Mouse (Mus musculus) gastrocnemius, postnatal 10 days (tissue): ENCODE measurements around the gene Ppp1r35. TPM values are rescaled to one million over a fixed set of nuclear protein-coding genes. Genes with fewer than 3 reads are reported as not detected.

Experiments used
- DNase-seq: peaks from one replicate; pipeline ENCODE4 v3.0.0; 2021; ENCODE audit warnings: mixed read lengths
- total RNA-seq, 2 experiments: library from RNA; stranded (reverse); gene quantifications; 2 replicates each; pipeline ENCODE4 v1.2.3; 2021

Ppp1r35 gene
- total RNA-seq, 2 experiments from 2014 or later, result 9.8 to 13.5 TPM

GRCm38 (mm10) chr5:137826421-137826820 is 47.8 kb downstream of the Ppp1r35 start:
- DNase-seq, result no peak

GRCm38 (mm10) chr5:137828694-137829093 is 50.0 kb downstream of the Ppp1r35 start:
- DNase-seq, result no peak

Other genes with a start within 250 kb of the Ppp1r35 start
- gene Epo, start 245.6 kb upstream of the Ppp1r35 start, total RNA-seq, result not detected
- gene Gnb2, start 245.3 kb upstream of the Ppp1r35 start, total RNA-seq, result 100 to 1,000 TPM; 301 to 324 TPM
- gene Actl6b, start 225.3 kb upstream of the Ppp1r35 start, total RNA-seq, result under 1 TPM in 1 of 2 experiments, not detected in 1; 0.16 TPM
- gene Tfr2, start 209.0 kb upstream of the Ppp1r35 start, total RNA-seq, result under 1 TPM in 1 of 2 experiments, not detected in 1; 0.56 TPM
- 10 to 100 TPM; 16.5 to 29.5 TPM for gene Mospd3, start 177.8 kb upstream of the Ppp1r35 start, total RNA-seq
- 100 to 1,000 TPM; 292 to 390 TPM for gene Pcolce, start 165.1 kb upstream of the Ppp1r35 start, total RNA-seq
- under 1 TPM; 0.33 to 0.70 TPM for gene Fbxo24, start 149.8 kb upstream of the Ppp1r35 start, total RNA-seq
- gene Lrch4, start 149.7 kb upstream of the Ppp1r35 start, total RNA-seq, result 10 to 100 TPM; 15.9 to 17.7 TPM
- 1 to 10 TPM; 4.1 to 7.7 TPM for gene Gm20605, start 149.7 kb upstream of the Ppp1r35 start, total RNA-seq
- gene Sap25, start 137.5 kb upstream of the Ppp1r35 start, total RNA-seq, result 1 to 10 TPM; 2.1 to 4.0 TPM
- under 1 TPM; 0.42 to 0.61 TPM for gene Irs3, start 133.1 kb upstream of the Ppp1r35 start, total RNA-seq
- 1 to 10 TPM; 4.3 to 5.9 TPM for gene Agfg2, start 94.1 kb upstream of the Ppp1r35 start, total RNA-seq
- under 1 TPM; 0.45 to 0.75 TPM for gene Nyap1, start 37.2 kb upstream of the Ppp1r35 start, total RNA-seq
- 100 to 1,000 TPM; 189 to 203 TPM for gene Tsc22d4, start 33.1 kb upstream of the Ppp1r35 start, total RNA-seq
- 10 to 100 TPM; 22.4 to 22.8 TPM for gene Mepce, start 8.8 kb downstream of the Ppp1r35 start, total RNA-seq
- gene Zcwpw1, start 8.9 kb downstream of the Ppp1r35 start, total RNA-seq, result 1 to 10 TPM; 2.0 to 3.1 TPM
- gene Pilra, start 57.4 kb downstream of the Ppp1r35 start, total RNA-seq, result under 1 TPM; 0.54 to 0.75 TPM
- 1 to 10 TPM in 1 of 2 experiments, under 1 TPM in 1; 0.45 to 1.3 TPM for gene Pilrb1, start 79.3 kb downstream of the Ppp1r35 start, total RNA-seq
- under 1 TPM in 1 of 2 experiments, not detected in 1; 0.56 TPM for gene Pilrb2, start 93.0 kb downstream of the Ppp1r35 start, total RNA-seq
- not detected for gene Cyp3a13, start 142.8 kb downstream of the Ppp1r35 start, total RNA-seq
- 1 to 10 TPM; 5.9 to 7.1 TPM for gene Gjc3, start 184.2 kb downstream of the Ppp1r35 start, total RNA-seq
- under 1 TPM in 1 of 2 experiments, not detected in 1; 0.45 TPM for gene Azgp1, start 202.7 kb downstream of the Ppp1r35 start, total RNA-seq
- gene Smok3a, start 242.4 kb downstream of the Ppp1r35 start, total RNA-seq, result not detected
- gene Smok3b, start 242.6 kb downstream of the Ppp1r35 start, total RNA-seq, result not detected